Mouse (Mus musculus) midbrain, embryonic 16.5 days (tissue): ENCODE results near the gene Mon2. TPM values are rescaled to one million over a fixed set of nuclear protein-coding genes. Genes with fewer than 3 reads are reported as not detected.
"Not testable (repeated sequence)": the region's sequence is repeated elsewhere in the genome, so short reads cannot be mapped to it uniquely, and the experiment has no call there.

Source experiments
- ATAC-seq: fragments of 200-750 bp; cut with Nextera tagmentation; 2 replicates; pipeline ENCODE4 v1.8.0; 2017; ENCODE audit warnings: moderate TSS enrichment
- H3K27ac ChIP-seq: fragments of 300-500 bp; sonication (generic); 2 replicates; pipeline ENCODE4 v1.5.1; 2014; ENCODE audit warnings: mild to moderate bottlenecking, low read length, mixed read lengths
- H3K27me3 ChIP-seq: fragments of 300-500 bp; sonication (generic); 2 replicates; pipeline ENCODE4 v1.6.1; 2014; ENCODE audit warnings: low read depth, low read length, mixed read lengths; ENCODE audit not compliant: control insufficient read depth, insufficient read depth
- H3K36me3 ChIP-seq: fragments of 300-500 bp; sonication (generic); 2 replicates; pipeline ENCODE4 v1.6.1; 2014; ENCODE audit warnings: mild to moderate bottlenecking, low read length, moderate library complexity, mixed read lengths; ENCODE audit not compliant: control insufficient read depth, insufficient read depth
- H3K4me1 ChIP-seq: fragments of 300-500 bp; sonication (generic); 2 replicates; pipeline ENCODE4 v1.6.1; 2014; ENCODE audit warnings: mild to moderate bottlenecking, low read length, mixed read lengths; ENCODE audit not compliant: control insufficient read depth, insufficient read depth
- H3K4me2 ChIP-seq: fragments of 300-500 bp; sonication (generic); 2 replicates; pipeline ENCODE4 v1.6.1; 2014; ENCODE audit warnings: mild to moderate bottlenecking, low read length, mixed read lengths
- H3K4me3 ChIP-seq: fragments of 300-500 bp; sonication (generic); 2 replicates; pipeline ENCODE4 v1.5.1; 2014; ENCODE audit warnings: low read depth, mild to moderate bottlenecking, low read length, moderate library complexity, mixed read lengths
- H3K9ac ChIP-seq: fragments of 300-500 bp; sonication (generic); 2 replicates; pipeline ENCODE4 v1.6.1; 2014; ENCODE audit warnings: low read depth, low read length, mixed read lengths
- H3K9me3 ChIP-seq: fragments of 300-500 bp; sonication (generic); replicated peaks from 2 replicates; pipeline ENCODE4 v1.6.1; 2014; ENCODE audit warnings: mild to moderate bottlenecking, low read length, mixed read lengths; ENCODE audit not compliant: control insufficient read depth, poor library complexity, severe bottlenecking
- WGBS: fragments of 180-500 bp; shearing (Covaris S2); extraction: QIAGEN DNeasy Blood & Tissue Kit; methylation state at CpG from one replicate; pipeline ENCODE4 v1.1.7; 2014; 5-methylcytosine and 5-hydroxymethylcytosine counted together
- polyA plus RNA-seq: library from polyadenylated mRNA; unstranded; fragments of >200 nt; fragmentation: Nextera tagmentation; extraction: Ambion mirVana; gene quantifications from 2 replicates; pipeline ENCODE4 v1.2.1, GENCODE M21; 2015

The Mon2 gene
- polyA plus RNA-seq, 1 experiment from 2014 or later, result 23.2 TPM

- H3K27me3 ChIP-seq, result no peaks in the 10 kb centered on the region
- WGBS, result 80% methylated on average over 7 of the region's 7 CpGs
- H3K27ac ChIP-seq, result no peak overlapping the region
- no peaks in the 10 kb centered on the region for H3K9me3 ChIP-seq
- peaks cover 8% of the 10 kb centered on the region for H3K36me3 ChIP-seq
- H3K9ac ChIP-seq, result no peak overlapping the region
- ATAC-seq, result no peak
- H3K4me2 ChIP-seq, result no peak overlapping the region
- no peaks in the 10 kb centered on the region for H3K4me1 ChIP-seq
- no peak overlapping the region for H3K4me3 ChIP-seq
These were observed 24.3 kb downstream of the Mon2 start for GRCm38 (mm10) chr10:123052021-123052420.

GRCm38 (mm10) chr10:123048730-123049129, 27.6 kb downstream of the Mon2 start:
- no peak for ATAC-seq
- Histone ChIP-seq H3K27ac (no peak overlapping the region), H3K4me2 (no peak overlapping the region), H3K4me3 (no peak overlapping the region), H3K9ac (no peak overlapping the region), H3K4me1 (no peaks in the 10 kb centered on the region), H3K9me3 (no peaks in the 10 kb centered on the region), H3K36me3 (peaks cover 12% of the 10 kb centered on the region), H3K27me3 (no peaks in the 10 kb centered on the region)
- WGBS, result 92% methylated on average over 1 of the region's 1 CpGs

- Histone ChIP-seq H3K4me1 (no peaks in the 10 kb centered on the region), H3K9ac (no peak overlapping the region), H3K27me3 (no peaks in the 10 kb centered on the region), H3K27ac (no peak overlapping the region), H3K36me3 (peaks cover 30% of the 10 kb centered on the region), H3K9me3 (no peaks in the 10 kb centered on the region), H3K4me3 (no peak overlapping the region), H3K4me2 (no peak overlapping the region)
- no peak for ATAC-seq
- 53% methylated on average over 2 of the region's 2 CpGs for WGBS
These were observed 36.4 kb downstream of the Mon2 start for GRCm38 (mm10) chr10:123039936-123040335.

- no peaks in the 10 kb centered on the region for H3K4me1 ChIP-seq
- H3K36me3 ChIP-seq, result peaks cover 39% of the 10 kb centered on the region
- no peaks in the 10 kb centered on the region for H3K27me3 ChIP-seq
- H3K27ac ChIP-seq, result no peak overlapping the region
- H3K4me3 ChIP-seq, result no peak overlapping the region
- no peak overlapping the region for H3K9ac ChIP-seq
- WGBS, result 90% methylated on average over 14 of the region's 14 CpGs
- no peak for ATAC-seq
- H3K9me3 ChIP-seq, result no peaks in the 10 kb centered on the region
- no peak overlapping the region for H3K4me2 ChIP-seq
These were observed 44.1 kb downstream of the Mon2 start for GRCm38 (mm10) chr10:123032078-123032646.

- ATAC-seq, result no peak
- Histone ChIP-seq H3K4me2 (no peak overlapping the region), H3K9ac (no peak overlapping the region), H3K27me3 (no peaks in the 10 kb centered on the region), H3K4me3 (no peak overlapping the region), H3K4me1 (no peaks in the 10 kb centered on the region), H3K36me3 (peaks cover 36% of the 10 kb centered on the region), H3K9me3 (no peaks in the 10 kb centered on the region), H3K27ac (no peak overlapping the region)
- WGBS, result 95% methylated on average over 8 of the region's 8 CpGs
These were observed 44.9 kb downstream of the Mon2 start for GRCm38 (mm10) chr10:123031449-123031848.

GRCm38 (mm10) chr10:123030589-123030988, 45.7 kb downstream of the Mon2 start:
- 96% methylated on average over 9 of the region's 9 CpGs for WGBS
- H3K4me2 ChIP-seq, result no peak overlapping the region
- ATAC-seq, result no peak
- H3K4me3 ChIP-seq, result no peak overlapping the region
- H3K9me3 ChIP-seq, result no peaks in the 10 kb centered on the region
- H3K27me3 ChIP-seq, result no peaks in the 10 kb centered on the region
- no peaks in the 10 kb centered on the region for H3K4me1 ChIP-seq
- H3K36me3 ChIP-seq, result peaks cover 38% of the 10 kb centered on the region
- no peak overlapping the region for H3K27ac ChIP-seq
- H3K9ac ChIP-seq, result no peak overlapping the region

- Histone ChIP-seq H3K27ac (no peak overlapping the region), H3K27me3 (no peaks in the 10 kb centered on the region), H3K4me2 (no peak overlapping the region), H3K9me3 (no peaks in the 10 kb centered on the region), H3K9ac (no peak overlapping the region), H3K36me3 (peaks cover 31% of the 10 kb centered on the region), H3K4me1 (no peaks in the 10 kb centered on the region), H3K4me3 (no peak overlapping the region)
- ATAC-seq, result no peak
- WGBS, result 91% methylated on average over 4 of the region's 4 CpGs
These were observed 47.4 kb downstream of the Mon2 start for GRCm38 (mm10) chr10:123028949-123029348.

GRCm38 (mm10) chr10:123026736-123027135, 49.6 kb downstream of the Mon2 start:
- H3K4me1 ChIP-seq, H3K4me2 ChIP-seq, ATAC-seq, H3K27ac ChIP-seq, H3K9me3 ChIP-seq, H3K4me3 ChIP-seq, H3K9ac ChIP-seq, H3K27me3 ChIP-seq: not testable (repeated sequence)
- WGBS, result 96% methylated on average over 4 of the region's 4 CpGs
- H3K36me3 ChIP-seq, result peaks cover 38% of the 10 kb centered on the region

- Histone ChIP-seq H3K27me3 (no peaks in the 10 kb centered on the region), H3K4me3 (no peak overlapping the region), H3K9me3 (no peaks in the 10 kb centered on the region), H3K36me3 (peaks cover 36% of the 10 kb centered on the region), H3K9ac (no peak overlapping the region), H3K27ac (no peak overlapping the region), H3K4me2 (no peak overlapping the region), H3K4me1 (no peaks in the 10 kb centered on the region)
- 24% methylated on average over 18 of the region's 18 CpGs for WGBS
- ATAC-seq, result 0 out of 2 replicates have a peak, but pooled peaks have one; percentile 28
These were observed 62.9 kb downstream of the Mon2 start for GRCm38 (mm10) chr10:123013435-123013834.
